Mouse (Mus musculus) ES-Bruce4 (cell line): ENCODE data around the gene Nckipsd. TPM values are rescaled to one million over a fixed set of nuclear protein-coding genes. Genes with fewer than 3 reads are reported as not detected.

Experiments
- H3K27ac ChIP-seq: 2 replicates; pipeline ENCODE4 v1.5.1; 2012; ENCODE audit warnings: low read length, inconsistent platforms; ENCODE audit not compliant: insufficient read depth
- H3K27me3 ChIP-seq: 2 replicates; pipeline ENCODE4 v1.6.1; 2012; ENCODE audit warnings: mild to moderate bottlenecking, low read length, inconsistent platforms; ENCODE audit not compliant: control insufficient read depth, poor library complexity, insufficient read depth, severe bottlenecking
- H3K36me3 ChIP-seq: 2 replicates; pipeline ENCODE4 v1.6.1; 2012; ENCODE audit warnings: inconsistent platforms, mild to moderate bottlenecking, low read length, moderate library complexity; ENCODE audit not compliant: control insufficient read depth, poor library complexity, insufficient read depth, severe bottlenecking
- H3K4me1 ChIP-seq: one replicate; pipeline ENCODE4 v1.8.1; 2011; ENCODE audit warnings: low read length; ENCODE audit not compliant: control insufficient read depth, insufficient read depth
- H3K4me3 ChIP-seq: 2 replicates; pipeline ENCODE4 v1.5.1; 2011; ENCODE audit warnings: low read depth, mild to moderate bottlenecking, low read length
- H3K9ac ChIP-seq: 2 replicates; pipeline ENCODE4 v1.6.1; 2012; ENCODE audit warnings: low read depth, mild to moderate bottlenecking, inconsistent platforms; ENCODE audit not compliant: poor library complexity, severe bottlenecking
- H3K9me3 ChIP-seq: replicated peaks from 2 replicates; pipeline ENCODE4 v1.6.1; 2012; ENCODE audit warnings: mild to moderate bottlenecking, low read length, inconsistent platforms; ENCODE audit not compliant: control insufficient read depth, poor library complexity, insufficient read depth, severe bottlenecking
- CTCF ChIP-seq: IDR thresholded peaks from one replicate; pipeline ENCODE4 v1.8.1; 2011; ENCODE audit warnings: low read depth, low read length
- EP300 ChIP-seq: IDR thresholded peaks from 2 replicates; pipeline ENCODE4 v1.6.1; 2011; ENCODE audit warnings: low read depth, low read length; ENCODE audit not compliant: insufficient read depth
- POLR2A ChIP-seq: IDR thresholded peaks from one replicate; pipeline ENCODE4 v1.8.1; 2011; ENCODE audit warnings: low read length; ENCODE audit not compliant: insufficient read depth
- polyA plus RNA-seq: library from polyadenylated mRNA; stranded (reverse); fragments of >200 nt; gene quantifications from 2 replicates; pipeline ENCODE4 v1.2.4, GENCODE M21; 2011; ENCODE audit warnings: low read depth; ENCODE audit not compliant: missing spikeins, insufficient read depth, insufficient read length

The Nckipsd gene
- polyA plus RNA-seq, 1 experiment, result 10.3 TPM

DNA sequence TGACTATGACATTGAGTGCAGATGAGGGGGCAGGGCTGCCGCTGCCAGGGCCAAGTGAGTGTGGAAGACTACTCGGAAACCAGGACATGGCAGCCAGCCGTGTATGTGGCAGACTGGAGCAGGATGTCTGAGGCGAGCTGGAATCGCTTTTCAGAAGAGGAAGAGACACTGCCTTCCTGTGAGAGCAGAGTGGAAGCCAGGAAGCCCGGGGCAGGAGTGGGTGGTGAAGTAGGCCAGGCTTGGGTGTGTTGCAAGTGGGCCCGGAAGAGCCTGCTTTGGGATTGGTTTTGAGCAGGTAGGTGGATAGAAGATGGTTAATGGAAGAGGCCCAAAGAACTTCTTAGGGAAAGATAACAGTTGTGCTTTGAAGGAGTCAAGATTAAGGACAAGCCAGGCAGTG, 7.4 kb downstream of the Nckipsd start:
- no peak overlapping the region for H3K27ac ChIP-seq
- H3K4me1 ChIP-seq, result no peaks in the 10 kb centered on the region
- peaks cover 6% of the 10 kb centered on the region; the same call in 1 of the 2 replicates for H3K36me3 ChIP-seq
- no peak for TF ChIP-seq POLR2A
- no peak for TF ChIP-seq EP300
- TF ChIP-seq CTCF, result no peak
- no peak overlapping the region for H3K9ac ChIP-seq
- H3K9me3 ChIP-seq, result no peaks in the 10 kb centered on the region
- no peak overlapping the region for H3K4me3 ChIP-seq
- H3K27me3 ChIP-seq, result no peaks in the 10 kb centered on the region

DNA sequence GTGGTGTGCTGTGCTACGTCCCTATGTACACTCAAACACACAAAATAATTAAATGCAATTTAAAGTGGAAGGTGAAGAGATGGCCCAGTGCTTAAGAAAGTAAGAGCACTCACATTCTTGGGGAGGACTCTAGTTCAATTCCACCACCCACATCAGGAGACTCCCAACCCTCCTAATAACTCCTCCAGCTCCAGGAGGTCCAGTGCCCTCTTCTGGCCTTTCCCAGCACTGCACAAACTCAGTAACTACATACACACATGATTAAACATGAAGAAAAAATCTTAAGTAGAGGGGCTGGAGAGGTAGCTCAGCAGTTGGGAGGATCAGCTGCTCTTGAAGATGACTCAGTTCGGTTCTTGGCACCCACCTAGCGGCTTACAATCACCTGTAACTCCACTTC, 11.3 kb downstream of the Nckipsd start:
- no peaks in the 10 kb centered on the region for H3K36me3 ChIP-seq
- no peak overlapping the region for H3K9ac ChIP-seq
- H3K4me3 ChIP-seq, result no peak overlapping the region
- TF ChIP-seq EP300 (no peak), POLR2A (no peak), CTCF (peak; percentile 81)
- H3K27ac ChIP-seq, result no peak overlapping the region
- H3K4me1 ChIP-seq, result no peaks in the 10 kb centered on the region
- H3K9me3 ChIP-seq, result no peaks in the 10 kb centered on the region
- no peaks in the 10 kb centered on the region for H3K27me3 ChIP-seq

DNA sequence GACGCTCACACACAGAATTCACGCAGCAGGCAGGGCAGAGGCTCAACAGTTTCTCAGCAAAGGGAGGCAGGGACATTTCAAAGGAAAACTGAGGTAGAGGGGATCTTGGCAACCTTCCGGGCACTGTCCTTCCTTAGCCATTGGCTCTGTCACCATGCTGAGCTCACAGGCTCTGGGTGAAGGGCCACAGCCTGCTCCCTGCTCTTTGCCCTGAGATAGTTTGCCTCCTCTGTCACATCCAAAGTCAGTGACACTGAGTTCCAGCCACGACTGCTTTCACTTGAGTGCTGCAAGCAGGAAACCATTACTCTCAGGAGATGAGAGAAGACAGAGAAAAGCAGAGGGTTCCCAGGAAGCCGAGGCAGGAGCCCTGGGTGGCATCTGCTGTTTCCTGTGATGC, 11.9 kb downstream of the Nckipsd start:
- Histone ChIP-seq H3K27ac (no peak overlapping the region), H3K36me3 (no peaks in the 10 kb centered on the region), H3K4me3 (no peak overlapping the region), H3K9me3 (no peaks in the 10 kb centered on the region), H3K27me3 (no peaks in the 10 kb centered on the region), H3K4me1 (no peaks in the 10 kb centered on the region), H3K9ac (no peak overlapping the region)
- no peak for TF ChIP-seq POLR2A
- TF ChIP-seq CTCF, result no peak
- no peak for TF ChIP-seq EP300

DNA sequence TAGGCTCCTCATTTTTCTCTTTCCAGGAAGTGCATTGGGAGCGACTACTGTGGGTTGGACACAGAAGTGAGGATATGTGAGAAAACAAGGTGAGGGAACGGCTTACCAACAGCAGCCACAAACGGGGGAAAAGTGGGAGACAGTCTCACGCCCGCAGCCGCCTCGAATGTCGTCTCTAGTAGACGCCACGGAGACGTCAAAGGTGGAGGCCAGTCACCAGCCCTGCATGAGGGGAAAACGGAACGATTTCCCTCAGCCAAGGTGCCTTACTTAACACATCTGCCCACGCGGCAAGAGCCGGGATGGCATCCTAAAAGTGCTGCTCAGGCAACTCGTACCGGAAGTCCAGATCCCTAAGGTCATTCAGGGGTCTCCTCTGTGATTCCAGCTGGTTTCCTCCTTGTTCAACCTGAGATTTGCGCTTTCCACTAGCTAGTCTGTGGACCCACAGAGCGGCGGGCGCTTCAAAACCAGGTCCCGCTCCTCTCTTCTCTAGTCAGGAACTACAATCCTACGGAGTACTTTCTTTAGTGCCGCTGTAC, 16.0 kb downstream of the Nckipsd start:
- Histone ChIP-seq H3K27me3 (no peaks in the 10 kb centered on the region), H3K4me3 (peak overlapping the region; percentile 62)
- TF ChIP-seq EP300, result no peak
- TF ChIP-seq CTCF, result no peak

DNA sequence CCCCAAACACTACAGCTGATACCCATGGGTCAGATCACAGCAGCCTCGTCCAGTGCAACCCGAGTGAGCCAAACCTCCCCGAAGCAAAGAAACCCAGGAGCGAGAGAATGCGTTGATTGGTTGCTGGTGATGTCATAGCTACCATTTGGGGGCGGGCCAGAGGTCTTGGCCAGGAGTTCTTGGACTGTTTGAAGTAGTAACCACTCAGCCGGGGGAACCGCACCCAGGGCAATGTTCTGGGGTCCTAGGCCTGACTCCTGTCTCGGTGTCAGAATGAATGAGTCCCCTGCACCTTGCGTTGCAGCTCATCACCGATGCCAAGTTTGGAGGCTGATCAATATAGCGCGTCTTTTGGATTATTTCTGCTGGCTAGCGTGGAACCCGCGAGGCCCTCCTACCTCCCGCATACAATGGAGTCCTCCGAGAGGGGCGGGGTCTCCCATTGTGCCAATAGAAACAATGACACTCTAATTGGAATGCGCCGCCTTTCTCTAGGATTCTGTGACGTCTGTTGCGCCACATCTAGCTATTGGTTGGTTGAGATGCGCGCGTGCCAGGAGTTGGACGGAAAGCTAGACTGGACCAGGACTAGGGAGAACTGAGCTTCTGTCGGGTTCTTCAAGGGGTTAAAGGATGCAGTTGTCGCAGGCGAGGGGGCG, 16.7 kb downstream of the Nckipsd start:
- no peaks in the 10 kb centered on the region for H3K27me3 ChIP-seq
- H3K36me3 ChIP-seq, result no peaks in the 10 kb centered on the region
- no peak overlapping the region for H3K27ac ChIP-seq
- no peaks in the 10 kb centered on the region for H3K9me3 ChIP-seq
- H3K9ac ChIP-seq, result peak overlapping the region; percentile 29
- H3K4me3 ChIP-seq, result peak overlapping the region; percentile 76
- TF ChIP-seq POLR2A, result peak; percentile 90
- no peak for TF ChIP-seq CTCF
- no peaks in the 10 kb centered on the region for H3K4me1 ChIP-seq

More for the DNA sequence above, 16.0 kb downstream of the Nckipsd start:
- peak overlapping the region; percentile 29 for H3K9ac ChIP-seq
- H3K36me3 ChIP-seq, result no peaks in the 10 kb centered on the region
- no peak overlapping the region for H3K27ac ChIP-seq
- no peaks in the 10 kb centered on the region for H3K4me1 ChIP-seq
- H3K9me3 ChIP-seq, result no peaks in the 10 kb centered on the region

DNA sequence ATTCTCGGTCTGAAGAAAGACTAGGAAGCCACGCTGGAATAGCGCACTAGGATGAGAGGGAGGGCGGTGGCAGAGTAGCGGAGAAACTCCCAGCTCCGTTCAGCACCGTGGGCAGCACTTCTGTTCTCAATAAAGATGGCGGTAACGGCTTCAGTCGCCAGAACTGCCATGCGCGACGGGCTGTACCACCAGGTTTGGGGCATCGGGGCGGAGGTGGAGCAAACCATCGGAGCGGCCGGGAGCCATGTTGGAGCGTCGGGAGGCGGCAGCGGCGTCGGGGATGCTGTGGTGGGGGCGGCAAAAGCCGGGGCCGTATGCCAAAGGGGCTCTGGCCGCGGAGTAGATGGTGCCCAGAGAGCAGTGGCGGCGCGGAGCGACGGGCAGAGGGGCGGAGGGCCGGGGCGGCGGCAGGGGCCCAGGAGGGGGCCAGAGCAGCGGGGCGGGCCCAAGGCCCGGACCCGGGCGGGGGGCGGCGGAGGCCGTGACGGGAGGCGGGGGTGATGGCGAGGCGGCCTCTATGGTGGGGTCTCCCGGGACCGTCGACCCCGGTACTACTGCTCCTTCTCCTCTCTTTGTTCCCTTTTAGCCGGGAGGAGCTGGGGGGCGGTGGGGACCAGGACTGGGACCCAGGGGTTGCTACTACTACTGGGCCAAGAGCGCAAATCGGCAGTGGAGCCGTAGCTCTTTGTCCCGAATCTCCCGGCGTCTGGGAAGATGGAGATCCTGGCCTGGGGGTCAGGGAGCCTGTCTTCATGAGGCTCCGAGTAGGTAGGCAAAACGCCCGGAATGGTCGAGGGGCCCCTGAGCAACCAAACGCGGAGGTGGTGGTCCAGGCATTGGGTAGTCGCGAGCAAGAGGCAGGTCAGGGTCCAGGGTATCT, 17.9 kb downstream of the Nckipsd start, which contains the start of gene Celsr3:
Gene Celsr3 (plus strand): TSS at position 501 of the 880 bp plus-strand sequence.
- Histone ChIP-seq H3K27me3 (no peaks in the 10 kb centered on the region), H3K9me3 (no peaks in the 10 kb centered on the region), H3K27ac (no peak within 1 kb of the TSS), H3K36me3 (no peaks in the 10 kb centered on the region), H3K9ac (peak within 1 kb of the TSS; percentile 55), H3K4me3 (peak within 1 kb of the TSS; percentile 81), H3K4me1 (no peaks in the 10 kb centered on the region)
- TF ChIP-seq EP300, result peak; percentile 62; the same call in 1 of the 2 replicates
- TF ChIP-seq POLR2A, result no peak
- TF ChIP-seq CTCF, result no peak
